Mouse (Mus musculus): ENCODE results near the gene Dpp8.
"Not testable (repeated sequence)": the region's sequence is repeated elsewhere in the genome, so short reads cannot be mapped to it uniquely, and the experiment has no call there.

Dpp8 gene

GRCm38 (mm10) chr9:65022580-65023135, 9.6 kb upstream of the Dpp8 start:
- DNase-seq, result peak; percentile 30

DNA sequence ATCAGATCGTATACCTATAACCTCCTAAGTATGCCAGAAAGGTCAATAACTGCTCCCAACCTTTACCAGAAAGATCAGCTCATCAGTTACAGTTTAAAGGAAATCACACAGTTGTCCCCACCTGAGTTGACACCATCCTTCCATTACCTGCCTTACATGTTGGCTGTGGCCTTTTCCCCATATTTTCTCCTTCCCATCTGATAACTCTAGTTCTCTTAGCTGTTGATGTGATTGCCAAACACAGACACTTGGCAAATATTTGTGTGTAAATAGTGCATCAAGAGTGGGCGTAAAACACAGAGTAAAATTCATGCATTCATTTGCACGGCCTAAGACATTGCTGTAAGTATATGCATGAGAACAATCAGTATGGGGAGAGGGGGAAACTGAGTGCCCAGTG, 8.8 kb upstream of the Dpp8 start:
- no peak for DNase-seq

GRCm38 (mm10) chr9:65027241-65027640, 5.0 kb upstream of the Dpp8 start:
- no peak for DNase-seq

GRCm38 (mm10) chr9:65028313-65028712, 3.9 kb upstream of the Dpp8 start:
- DNase-seq, result no peak

- DNase-seq, result not testable (repeated sequence)
Measured at GRCm38 (mm10) chr9:65031355-65031754, 859 bp upstream of the Dpp8 start.

GRCm38 (mm10) chr9:65031894-65032268, 333 bp upstream of the Dpp8 start:
- no peak for DNase-seq

- DNase-seq, result no peak
Measured at GRCm38 (mm10) chr9:65036456-65036855, 4.2 kb downstream of the Dpp8 start.

- DNase-seq, result no peak
Measured at GRCm38 (mm10) chr9:65036861-65037260, 4.6 kb downstream of the Dpp8 start.

- no peak for DNase-seq
Measured at GRCm38 (mm10) chr9:65041430-65041829, 9.2 kb downstream of the Dpp8 start.

- no peak for DNase-seq
Measured at GRCm38 (mm10) chr9:65046993-65047392, 14.8 kb downstream of the Dpp8 start.

GRCm38 (mm10) chr9:65049422-65049821, 17.2 kb downstream of the Dpp8 start:
- DNase-seq, result no peak

DNA sequence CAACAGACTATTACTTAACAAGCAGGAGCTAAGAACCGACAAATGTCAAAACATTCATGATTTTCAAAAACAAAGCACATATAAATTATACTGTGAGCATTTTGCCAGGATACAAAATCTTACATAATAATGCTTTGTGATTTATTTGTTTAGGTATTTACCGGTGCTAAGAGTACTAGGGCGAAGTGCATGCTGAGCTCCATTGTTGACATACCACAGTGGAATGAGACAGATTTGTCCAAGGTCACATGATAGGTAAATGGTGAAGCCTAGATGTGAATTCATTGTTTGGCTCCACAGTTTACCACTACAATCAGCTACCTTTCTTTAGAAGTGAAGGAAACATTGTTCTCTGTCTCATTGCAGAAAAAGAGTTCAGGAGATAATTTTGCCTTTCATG, 18.8 kb downstream of the Dpp8 start:
- DNase-seq, result no peak

- no peak for DNase-seq
Measured at GRCm38 (mm10) chr9:65064251-65064650, 32.0 kb downstream of the Dpp8 start.

DNA sequence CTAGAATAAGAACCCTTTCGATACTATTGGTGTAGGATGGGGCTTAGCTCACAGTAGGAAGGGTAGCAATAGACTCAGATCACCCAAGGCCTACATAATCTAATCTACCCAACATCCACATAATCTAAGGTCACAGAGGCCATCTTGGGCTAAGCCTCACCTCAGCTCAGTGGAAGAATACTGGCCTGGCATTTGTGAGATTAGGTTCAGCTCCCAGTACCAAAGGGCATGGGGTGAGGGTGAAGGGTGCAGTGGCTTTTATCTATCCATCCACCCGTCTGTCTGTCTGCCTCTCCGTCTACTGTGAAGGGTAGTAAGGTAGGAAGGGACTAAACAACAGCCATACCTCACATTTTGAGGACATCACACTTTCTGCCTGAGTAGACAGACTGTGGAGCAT, 38.4 kb downstream of the Dpp8 start:
- DNase-seq, result no peak

DNA sequence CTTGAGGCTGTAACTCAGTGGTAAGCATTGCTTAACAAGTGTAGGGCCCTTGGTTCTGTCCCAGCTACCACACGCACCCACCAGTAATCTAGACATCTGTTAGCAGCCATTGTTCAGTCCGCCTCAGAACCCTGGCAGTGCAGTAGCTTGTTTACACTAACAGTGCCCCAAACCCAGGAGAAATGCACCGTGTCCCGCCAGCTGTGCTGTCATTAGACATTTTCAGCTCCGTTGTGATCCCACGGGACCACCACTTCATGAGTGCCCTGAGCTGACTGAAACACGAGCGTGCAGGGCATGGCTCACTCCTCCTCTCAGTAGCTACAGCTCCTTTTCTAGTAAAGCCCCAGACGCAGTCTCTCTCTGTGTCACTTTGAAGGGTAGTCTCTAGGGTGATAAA, 41.3 kb downstream of the Dpp8 start:
- DNase-seq, result no peak

DNA sequence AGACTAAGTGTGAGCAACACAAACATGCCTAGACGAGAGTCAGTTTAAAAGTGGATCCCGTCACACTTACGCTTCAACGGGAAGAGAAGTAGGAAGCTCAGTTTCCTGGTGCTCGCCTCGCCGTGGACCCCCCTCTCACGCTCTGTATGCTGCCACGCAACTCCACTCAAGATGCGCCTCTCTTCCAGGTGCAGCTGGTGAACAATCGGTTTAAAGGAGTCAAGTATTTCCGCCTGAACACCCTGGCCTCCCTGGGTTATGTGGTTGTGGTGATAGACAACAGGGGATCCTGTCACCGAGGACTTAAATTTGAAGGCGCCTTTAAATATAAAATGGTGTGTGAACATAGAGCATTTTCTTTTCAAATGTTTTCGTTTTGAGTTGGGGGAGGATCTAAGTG, 42.0 kb downstream of the Dpp8 start:
- DNase-seq, result no peak

GRCm38 (mm10) chr9:65074855-65075493, 42.8 kb downstream of the Dpp8 start:
- no peak for DNase-seq

DNA sequence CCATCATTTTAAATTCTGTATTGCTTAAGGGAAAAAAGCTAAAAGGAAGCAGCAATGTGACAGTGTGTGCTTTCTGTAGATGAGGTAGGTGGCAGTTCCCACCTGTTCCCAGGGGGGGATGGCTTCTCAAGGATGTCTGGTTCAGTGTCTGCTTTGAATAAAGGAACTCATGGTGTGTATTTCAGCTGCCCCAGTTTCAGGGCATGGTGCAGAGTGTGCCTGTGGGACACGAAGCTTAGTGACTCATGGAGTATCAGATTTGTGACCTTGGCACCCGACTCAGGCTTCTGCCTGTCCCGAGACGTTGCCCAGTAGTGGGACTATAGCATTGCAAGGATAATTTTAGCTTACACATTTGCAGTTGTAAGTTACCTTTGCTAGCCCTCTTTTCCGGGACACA, 45.3 kb downstream of the Dpp8 start:
- no peak for DNase-seq

- DNase-seq, result not testable (repeated sequence)
Measured at GRCm38 (mm10) chr9:65080141-65080540, 47.9 kb downstream of the Dpp8 start.

- DNase-seq, result no peak
Measured at GRCm38 (mm10) chr9:65083075-65083765, 51.0 kb downstream of the Dpp8 start.

- no peak for DNase-seq
Measured at GRCm38 (mm10) chr9:65084198-65084807, 52.1 kb downstream of the Dpp8 start.

- DNase-seq, result no peak
Measured at GRCm38 (mm10) chr9:65085270-65085669, 53.1 kb downstream of the Dpp8 start.

DNA sequence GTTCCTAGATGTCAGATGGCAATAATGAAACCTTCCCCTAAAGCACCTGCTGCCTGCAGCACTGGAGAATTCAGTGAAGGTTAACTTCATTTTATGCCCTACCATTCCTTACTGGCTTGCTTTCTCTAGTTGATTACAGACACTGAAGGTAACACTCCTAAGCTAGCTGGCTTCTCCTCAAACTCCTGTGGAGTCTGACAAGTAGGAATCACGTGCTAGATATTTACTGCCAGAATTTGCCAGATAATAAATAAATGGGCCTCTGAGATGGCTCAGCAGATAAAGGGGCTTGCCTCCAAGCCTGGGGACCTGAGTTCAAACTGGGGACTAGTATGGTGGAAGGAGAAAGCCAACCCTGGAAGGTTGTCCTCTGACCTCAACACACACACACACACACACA, 54.6 kb downstream of the Dpp8 start:
- no peak for DNase-seq

- DNase-seq, result no peak
Measured at GRCm38 (mm10) chr9:65087490-65087889, 55.3 kb downstream of the Dpp8 start.

All from cerebellum, adult 9-11 months (tissue).